ENCODE assay signal across 17 mouse cellular contexts in the genomic region with DNA sequence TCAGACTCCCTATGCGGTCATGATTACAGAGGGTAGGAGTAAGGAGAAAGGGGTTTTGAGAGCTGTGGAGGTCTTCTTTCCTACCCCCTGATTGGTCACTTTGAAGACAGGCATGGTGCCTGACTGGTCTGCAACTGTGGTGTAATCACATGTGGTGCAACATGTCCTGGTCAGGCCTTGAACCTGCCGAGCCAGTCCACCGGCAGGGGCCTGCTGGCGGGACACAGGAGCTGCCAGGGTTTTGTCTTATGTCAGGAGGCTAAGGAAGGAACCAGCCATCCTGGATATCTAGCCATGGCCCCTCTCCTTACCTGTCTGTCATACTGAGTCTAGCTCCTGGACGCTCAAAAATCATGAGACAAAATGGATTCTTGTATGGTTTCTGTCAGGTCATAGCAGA.
"Had no signal": no experiment of that assay in that cellular context is flagged by ENCODE, and none has a peak within 500 bp of the region (broad histone marks: within the 10 kb centered on the region; RNA-seq: fewer than 3 reads in every experiment).

No protein-coding gene starts in this region.

- H3K4me1 ChIP-seq: lung, embryonic 15.5 days; midbrain, embryonic 13.5 days; midbrain, embryonic 15.5 days; neural tube, embryonic 12.5 days; stomach, embryonic 15.5 days had no signal

- H3K27me3 ChIP-seq: lung, embryonic 15.5 days; midbrain, embryonic 13.5 days; midbrain, embryonic 15.5 days; neural tube, embryonic 12.5 days; stomach, embryonic 15.5 days had no signal

- H3K4me2 ChIP-seq: lung, embryonic 15.5 days; midbrain, embryonic 11.5 days; midbrain, embryonic 13.5 days; midbrain, embryonic 15.5 days; neural tube, embryonic 12.5 days; stomach, embryonic 15.5 days had no signal

- H3K9ac ChIP-seq: lung, embryonic 15.5 days; midbrain, embryonic 13.5 days; midbrain, embryonic 15.5 days; neural tube, embryonic 12.5 days; stomach, embryonic 15.5 days had no signal

- H3K4me3 ChIP-seq: lung, embryonic 15.5 days; megakaryocyte, embryonic 14.5 days; midbrain, embryonic 13.5 days; midbrain, embryonic 15.5 days; neural tube, embryonic 12.5 days; stomach, embryonic 15.5 days had no signal

- H3K9me3 ChIP-seq: lung, embryonic 15.5 days; midbrain, embryonic 13.5 days; midbrain, embryonic 15.5 days; neural tube, embryonic 12.5 days; stomach, embryonic 15.5 days had no signal

- H3K36me3 ChIP-seq: lung, embryonic 15.5 days; midbrain, embryonic 13.5 days; midbrain, embryonic 15.5 days; neural tube, embryonic 12.5 days; stomach, embryonic 15.5 days had no signal

- ATAC-seq: lung, postnatal 0 days; midbrain, embryonic 13.5 days; midbrain, embryonic 15.5 days had no signal

- H3K27ac ChIP-seq: lung, embryonic 15.5 days; macrophage; midbrain, embryonic 13.5 days; midbrain, embryonic 15.5 days; neural tube, embryonic 12.5 days; stomach, embryonic 15.5 days; stomach, postnatal 0 days had no signal

- DNase-seq: lung, adult 2 months; lung, postnatal 14 days; lung, postnatal 36 days; right cerebral cortex, postnatal 14 days; thymus, adult 2 months; thymus, postnatal 25 days; thymus, postnatal 4 days had no signal
